Mouse (Mus musculus) myocyte (in vitro differentiated cells): ENCODE results near the gene Ccdc124.

Source experiments
- CEBPB ChIP-seq: IDR thresholded peaks from 2 replicates; pipeline ENCODE4 v1.6.1; 2011; ENCODE audit warnings: mild to moderate bottlenecking, moderate library complexity; ENCODE audit not compliant: poor library complexity, insufficient read depth, severe bottlenecking
- E2F4 ChIP-seq: IDR thresholded peaks from one replicate; pipeline ENCODE4 v1.6.1; 2011; ENCODE audit warnings: mild to moderate bottlenecking, control low read depth, moderate library complexity; ENCODE audit not compliant: insufficient read depth
- MAX ChIP-seq: IDR thresholded peaks from one replicate; pipeline ENCODE4 v1.6.1; 2011; ENCODE audit warnings: low read depth, mild to moderate bottlenecking, control low read depth
- MYOG ChIP-seq, 3 experiments: IDR thresholded peaks; one replicate each; pipeline ENCODE4 v1.6.1; 2011; ENCODE audit warnings: control low read depth in 2 of 3, low read depth in 2 of 3, mild to moderate bottlenecking in 2 of 3; ENCODE audit not compliant: insufficient read length in 2 of 3, control insufficient read depth in 1 of 3, insufficient read depth in 1 of 3
- POLR2A ChIP-seq: IDR thresholded peaks from one replicate; pipeline ENCODE4 v1.6.1; 2011; ENCODE audit warnings: low read depth, mild to moderate bottlenecking, control low read depth, moderate library complexity; ENCODE audit not compliant: insufficient read length
- POLR2AphosphoS2 ChIP-seq: IDR thresholded peaks from one replicate; pipeline ENCODE4 v1.6.1; 2011; ENCODE audit warnings: low read depth, control low read depth; ENCODE audit not compliant: insufficient read length
- REST ChIP-seq: IDR thresholded peaks from one replicate; pipeline ENCODE4 v1.6.1; 2011; ENCODE audit warnings: mild to moderate bottlenecking, control low read depth, moderate library complexity; ENCODE audit not compliant: insufficient read depth, insufficient read length
- SRF ChIP-seq: IDR thresholded peaks from one replicate; pipeline ENCODE4 v1.6.1; 2011; ENCODE audit warnings: low read depth; ENCODE audit not compliant: control insufficient read depth, insufficient read length
- TCF12 ChIP-seq: IDR thresholded peaks from one replicate; pipeline ENCODE4 v1.6.1; 2011; ENCODE audit warnings: mild to moderate bottlenecking, control low read depth; ENCODE audit not compliant: poor library complexity, insufficient read depth, severe bottlenecking
- USF1 ChIP-seq: IDR thresholded peaks from one replicate; pipeline ENCODE4 v1.6.1; 2011; ENCODE audit warnings: low read depth, mild to moderate bottlenecking, control low read depth, moderate library complexity

GRCm38 (mm10) chr8:70911596-70911995 is 37.9 kb upstream of the Ccdc124 start:
- TF ChIP-seq USF1 (no peak), MAX (no peak), POLR2A (no peak), CEBPB (no peak), POLR2AphosphoS2 (no peak), E2F4 (no peak), REST (no peak), TCF12 (no peak), MYOG (IDR thresholded peaks at IDR 0.05; ENCODE audit: control insufficient read depth in 1 of 3, insufficient read depth in 1 of 3, insufficient read length in 2 of 3, low read depth in 2 of 3) (no peak), SRF (no peak)
